Mouse (Mus musculus) mesoderm, embryonic 11.5 days (tissue): ENCODE measurements around the gene Sigirr.

ENCODE experiments used
- DNase-seq: peaks from one replicate; pipeline ENCODE4 v3.0.0-alpha.2; 2012; ENCODE audit warnings: low read depth, low spot score

The Sigirr gene

GRCm38 (mm10) chr7:141099911-141100691 is at the start of gene Sigirr:
Gene Sigirr, minus strand, starts transcription at chr7:141100572.
- peak; percentile 30 for DNase-seq

- DNase-seq, result no peak
Measured at GRCm38 (mm10) chr7:141148639-141149038, 48.3 kb upstream of the Sigirr start.

- no peak for DNase-seq
Measured at GRCm38 (mm10) chr7:141147044-141147443, 46.7 kb upstream of the Sigirr start.

GRCm38 (mm10) chr7:141146043-141146595 is 45.7 kb upstream of the Sigirr start:
- no peak for DNase-seq

GRCm38 (mm10) chr7:141145403-141145802 is 45.0 kb upstream of the Sigirr start:
- no peak for DNase-seq

- DNase-seq, result no peak
Measured at GRCm38 (mm10) chr7:141144650-141145049, 44.3 kb upstream of the Sigirr start.

GRCm38 (mm10) chr7:141143861-141144260 is 43.5 kb upstream of the Sigirr start:
- DNase-seq, result no peak

- DNase-seq, result peak; percentile 39
Measured at GRCm38 (mm10) chr7:141143112-141143511, 42.7 kb upstream of the Sigirr start.

GRCm38 (mm10) chr7:141141326-141141725 is 41.0 kb upstream of the Sigirr start:
- no peak for DNase-seq

GRCm38 (mm10) chr7:141131904-141132755 is 31.8 kb upstream of the Sigirr start:
- DNase-seq, result no peak

- DNase-seq, result peak; percentile 96
Measured at GRCm38 (mm10) chr7:141131024-141131820, 30.9 kb upstream of the Sigirr start.

- no peak for DNase-seq
Measured at GRCm38 (mm10) chr7:141123517-141123856, 23.1 kb upstream of the Sigirr start.

GRCm38 (mm10) chr7:141122689-141123516 is 22.5 kb upstream of the Sigirr start:
- DNase-seq, result peak; percentile 97

- DNase-seq, result peak; percentile 23
Measured at GRCm38 (mm10) chr7:141122245-141122644, 21.9 kb upstream of the Sigirr start, which contains the start of gene Ptdss2. Gene Ptdss2, plus strand, starts transcription at chr7:141122382.

- no peak for DNase-seq
Measured at GRCm38 (mm10) chr7:141121051-141121531, 20.7 kb upstream of the Sigirr start.

GRCm38 (mm10) chr7:141120605-141121004 is 20.2 kb upstream of the Sigirr start:
- DNase-seq, result no peak

- no peak for DNase-seq
Measured at GRCm38 (mm10) chr7:141119487-141119886, 19.1 kb upstream of the Sigirr start.

GRCm38 (mm10) chr7:141117636-141118035 is 17.3 kb upstream of the Sigirr start, which contains the start of gene Ano9:
Gene Ano9, minus strand, starts transcription at chr7:141117806.
- no peak for DNase-seq

GRCm38 (mm10) chr7:141115874-141116273 is 15.5 kb upstream of the Sigirr start:
- DNase-seq, result no peak

- no peak for DNase-seq
Measured at GRCm38 (mm10) chr7:141103161-141103560, 2.8 kb upstream of the Sigirr start.
